Mouse (Mus musculus) brain, embryonic 14.5 days (tissue): ENCODE results near the gene Foxp4. TPM values are rescaled to one million over a fixed set of nuclear protein-coding genes. Genes with fewer than 3 reads are reported as not detected.

Source experiments
- DNase-seq: peaks from one replicate; pipeline ENCODE4 v3.0.0-alpha.2; 2011; ENCODE audit warnings: low read depth
- CTCF ChIP-seq: fragments of 200-500 bp; IDR thresholded peaks from 2 replicates; pipeline ENCODE4 v1.5.1; 2012; ENCODE audit warnings: inconsistent platforms, mild to moderate bottlenecking, moderate library complexity, borderline replicate concordance; ENCODE audit not compliant: insufficient read depth, insufficient read length; ENCODE audit errors: extremely low read depth
- POLR2A ChIP-seq: fragments of 200-500 bp; IDR thresholded peaks from 2 replicates; pipeline ENCODE4 v1.6.1; 2012; ENCODE audit warnings: mild to moderate bottlenecking, inconsistent platforms, borderline replicate concordance; ENCODE audit not compliant: poor library complexity, insufficient read depth, insufficient read length, severe bottlenecking; ENCODE audit errors: extremely low read depth
- polyA plus RNA-seq: library from polyadenylated mRNA; depleted of rRNA; stranded (reverse); fragments of >200 nt; gene quantifications from 2 replicates; pipeline ENCODE4 v1.2.3, GENCODE M21; 2012

Foxp4 gene
- polyA plus RNA-seq, 1 experiment: 93.8 TPM

DNA sequence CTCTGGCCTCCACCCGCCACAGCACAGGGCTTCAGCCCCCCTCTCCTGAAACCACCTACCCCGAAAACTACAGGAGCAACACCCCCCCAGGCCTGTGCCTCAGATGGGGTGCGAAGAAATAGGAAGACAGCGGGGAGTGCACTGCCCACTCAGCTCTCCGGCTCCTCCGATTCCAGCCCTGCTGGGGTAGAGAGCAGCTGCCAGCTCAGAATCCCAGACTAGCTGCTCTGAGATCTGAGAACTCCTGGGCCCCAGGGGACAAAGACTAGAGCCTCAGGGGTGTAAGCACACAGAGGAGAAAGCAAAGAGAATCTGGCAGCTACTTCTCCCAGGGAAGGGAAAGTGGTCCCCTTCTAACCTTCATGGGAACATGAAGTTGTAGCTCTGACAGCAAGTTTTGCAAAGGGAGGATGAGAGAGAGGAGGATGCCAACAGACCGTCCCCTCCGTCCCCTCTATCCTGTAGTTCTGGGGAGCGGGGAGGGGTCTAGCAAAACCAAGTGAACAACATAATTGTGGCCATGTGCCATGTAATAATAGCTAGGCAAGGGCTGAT is 17.0 kb downstream of the Foxp4 start:
- peak; percentile 81 for DNase-seq
- TF ChIP-seq CTCF (no peak), POLR2A (no peak)

DNA sequence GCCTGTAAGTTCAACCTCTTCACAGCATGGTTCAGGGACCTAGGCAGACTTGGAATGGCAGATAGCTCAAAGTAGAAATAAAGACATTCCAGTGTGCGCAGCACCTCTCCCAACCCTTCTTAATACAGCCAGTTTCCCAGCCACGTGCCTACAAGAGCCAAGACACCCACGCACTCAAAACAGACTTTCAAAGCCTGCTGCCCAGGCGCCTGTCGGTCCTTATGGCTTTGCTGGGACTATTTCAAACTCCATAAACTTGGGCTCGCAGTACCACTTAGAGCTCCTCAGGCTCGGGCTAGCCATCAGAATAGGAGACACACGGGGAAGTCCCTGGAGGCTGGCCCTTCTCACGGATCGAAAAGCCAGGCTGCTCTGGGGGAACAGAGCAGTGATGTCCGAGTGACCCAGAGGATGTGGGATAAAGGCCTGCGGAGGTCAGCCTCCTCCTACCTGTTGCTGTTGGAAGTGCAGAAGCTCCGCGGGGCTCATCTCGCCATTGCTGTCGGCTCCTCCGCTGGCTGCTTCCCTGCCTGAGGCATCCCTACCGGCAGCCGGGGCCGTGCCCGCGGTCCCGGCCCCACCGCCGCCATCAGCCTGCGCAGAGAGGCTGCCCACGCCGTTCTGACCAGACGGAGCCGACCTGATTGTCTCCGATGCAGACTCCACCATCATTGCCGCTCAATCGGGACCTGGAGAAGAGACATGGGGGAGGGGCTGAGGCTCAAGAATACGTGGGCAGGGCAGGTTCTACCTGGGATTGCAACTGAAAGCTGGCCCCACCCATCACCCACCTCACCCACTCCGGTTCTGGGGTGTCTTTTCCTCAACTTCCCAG is 20.4 kb downstream of the Foxp4 start:
- DNase-seq: no peak
- TF ChIP-seq POLR2A (no peak), CTCF (0 out of 2 replicates have a peak, but pooled peaks have one; percentile 1)

DNA sequence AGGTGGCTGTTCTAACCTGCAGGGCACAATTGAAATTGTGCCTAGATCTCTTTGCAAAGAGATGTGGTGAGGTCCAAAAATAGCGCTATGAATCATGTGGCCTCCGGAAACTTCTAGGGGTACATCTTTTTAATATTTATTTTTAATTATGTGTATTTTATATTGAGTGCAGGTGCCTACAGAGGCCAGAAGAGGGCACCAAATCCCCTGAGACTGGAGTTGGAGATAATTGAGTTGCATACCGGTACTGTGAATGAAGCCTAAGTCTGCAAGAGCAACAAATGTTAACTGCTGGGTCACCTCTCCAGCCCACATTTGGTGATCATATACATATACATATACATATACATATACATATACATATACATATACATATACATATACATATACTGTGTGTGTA is 22.7 kb downstream of the Foxp4 start:
- DNase-seq: peak; percentile 58
- TF ChIP-seq POLR2A (no peak), CTCF (peak; percentile 38; the same call in 1 of the 2 replicates)

- no peak for DNase-seq
Observed at GRCm38 (mm10) chr17:47900716-47901115, 23.7 kb downstream of the Foxp4 start.

DNA sequence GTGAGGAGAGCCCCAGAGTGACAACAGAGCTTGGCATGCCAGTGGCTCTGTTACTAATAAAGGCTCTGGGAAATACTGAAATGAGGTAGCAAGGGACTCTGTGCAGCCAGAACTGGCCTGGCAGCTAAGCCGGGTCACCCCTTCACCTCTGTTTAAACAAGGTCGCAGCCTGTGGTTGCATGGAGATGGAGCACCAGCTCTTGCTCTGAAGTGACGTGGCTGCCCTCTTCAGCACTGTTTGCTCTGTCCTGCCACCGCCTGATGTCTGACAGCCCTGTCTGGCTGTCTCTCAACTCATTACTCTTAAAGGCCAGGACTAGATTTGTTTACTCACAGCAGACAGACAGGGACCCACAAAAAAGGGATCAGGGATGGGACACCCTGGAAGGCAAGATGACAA is 25.3 kb downstream of the Foxp4 start:
- DNase-seq: no peak
- no peak for TF ChIP-seq CTCF
- TF ChIP-seq POLR2A: no peak

More at GRCm38 (mm10) chr17:47900716-47901115, 23.7 kb downstream of the Foxp4 start:
- TF ChIP-seq POLR2A (no peak), CTCF (no peak)

DNA sequence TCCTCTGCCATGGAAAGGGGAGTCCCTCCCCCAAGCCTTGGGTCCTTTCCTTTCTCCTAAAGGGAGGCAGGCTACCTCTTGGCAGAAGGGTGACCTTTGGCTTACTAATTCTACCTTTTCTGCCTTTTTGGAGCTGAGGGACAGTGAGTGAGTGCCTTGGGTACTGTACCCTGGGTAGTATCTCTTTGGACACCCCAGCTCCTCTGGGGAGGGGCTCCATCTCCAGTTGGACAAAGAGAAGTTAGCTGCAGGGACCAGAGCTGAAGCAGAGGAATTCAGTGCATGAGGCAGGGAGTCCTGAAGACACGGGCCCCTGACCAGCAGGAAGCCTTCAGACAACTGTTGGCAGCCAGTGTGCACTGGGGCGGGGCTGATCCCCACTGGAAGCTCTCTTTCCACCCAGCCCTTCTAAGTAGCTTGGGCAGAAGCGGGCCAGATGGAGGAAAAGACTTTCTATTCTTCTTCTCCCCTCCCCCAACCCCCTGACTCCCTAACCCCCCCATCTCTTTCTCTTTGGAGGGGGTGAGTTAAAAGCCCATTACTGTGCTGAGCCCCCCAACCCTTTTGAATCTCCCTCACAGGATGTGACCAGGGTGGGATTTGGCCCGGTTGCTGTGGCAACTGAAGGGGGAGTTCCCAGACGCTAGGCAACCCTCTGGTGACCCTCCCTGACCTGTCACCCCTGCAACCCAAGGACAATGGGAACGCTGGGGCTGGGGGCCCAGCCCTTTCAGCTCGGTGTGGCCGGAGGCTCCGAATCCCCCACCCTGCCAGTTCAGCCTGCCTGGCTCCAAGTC is 26.3 kb downstream of the Foxp4 start:
- peak; percentile 84 for DNase-seq
- TF ChIP-seq CTCF (no peak), POLR2A (no peak)

GRCm38 (mm10) chr17:47889727-47890126 is 34.7 kb downstream of the Foxp4 start:
- no peak for DNase-seq
- TF ChIP-seq CTCF (no peak), POLR2A (no peak)

GRCm38 (mm10) chr17:47889267-47889666 is 35.2 kb downstream of the Foxp4 start:
- TF ChIP-seq CTCF (no peak), POLR2A (no peak)
- DNase-seq: peak; percentile 57

DNA sequence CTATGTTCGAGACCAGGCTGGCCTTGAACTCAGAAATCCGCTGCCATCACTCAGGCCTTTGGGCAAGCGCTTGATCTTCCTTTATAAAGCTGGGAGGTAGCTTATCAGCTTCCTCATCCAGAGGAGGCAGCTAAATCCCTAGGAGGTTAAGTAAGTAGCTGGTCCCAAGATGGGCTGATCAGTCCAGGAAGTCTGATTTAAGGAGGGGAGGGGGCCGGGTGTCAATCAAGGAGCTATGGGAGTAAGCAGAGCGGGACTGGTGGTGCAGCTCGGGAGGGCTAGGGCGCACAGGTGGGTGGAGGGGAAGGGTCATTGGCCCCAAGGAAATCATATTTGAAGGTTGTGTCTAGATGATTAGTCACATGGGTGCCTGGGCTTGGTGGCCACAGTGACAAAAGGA is 35.8 kb downstream of the Foxp4 start:
- no peak for TF ChIP-seq CTCF
- no peak for TF ChIP-seq POLR2A

GRCm38 (mm10) chr17:47888155-47888455 is 36.3 kb downstream of the Foxp4 start:
- no peak for TF ChIP-seq POLR2A
- TF ChIP-seq CTCF: no peak

More for the DNA sequence above, 35.8 kb downstream of the Foxp4 start:
- DNase-seq: no peak

More at GRCm38 (mm10) chr17:47888155-47888455, 36.3 kb downstream of the Foxp4 start:
- no peak for DNase-seq
